Mouse (Mus musculus) MN1 (cell line): ENCODE results near the gene 1700109H08Rik.
"Not testable (repeated sequence)": the region's sequence is repeated elsewhere in the genome, so short reads cannot be mapped to it uniquely, and the experiment has no call there.

Experiments used
- DNase-seq: peaks from one replicate; pipeline ENCODE4 v3.0.0-alpha.2; 2016; ENCODE audit warnings: low spot score

The 1700109H08Rik gene

GRCm38 (mm10) chr5:3571266-3571665 is at the start of gene 1700109H08Rik:
1700109H08Rik (plus strand) TSS chr5:3571566.
- DNase-seq, result no peak

- no peak for DNase-seq
Observed at GRCm38 (mm10) chr5:3521741-3522140, 49.6 kb upstream of the 1700109H08Rik start.

- DNase-seq, result no peak
Observed at GRCm38 (mm10) chr5:3522826-3523225, 48.5 kb upstream of the 1700109H08Rik start.

GRCm38 (mm10) chr5:3527041-3527691 is 44.2 kb upstream of the 1700109H08Rik start:
- DNase-seq, result peak; percentile 13

GRCm38 (mm10) chr5:3529585-3530189 is 41.7 kb upstream of the 1700109H08Rik start:
- no peak for DNase-seq

GRCm38 (mm10) chr5:3532048-3532447 is 39.3 kb upstream of the 1700109H08Rik start:
- DNase-seq, result not testable (repeated sequence)

- no peak for DNase-seq
Observed at GRCm38 (mm10) chr5:3536592-3537212, 34.7 kb upstream of the 1700109H08Rik start.

GRCm38 (mm10) chr5:3538505-3539472 is 32.6 kb upstream of the 1700109H08Rik start:
- DNase-seq, result no peak

GRCm38 (mm10) chr5:3541871-3542270 is 29.5 kb upstream of the 1700109H08Rik start:
- DNase-seq, result no peak

GRCm38 (mm10) chr5:3543629-3544479 is 27.5 kb upstream of the 1700109H08Rik start, which contains the start of gene Fam133b:
Fam133b (plus strand) TSS chr5:3543833.
- peak; percentile 96 for DNase-seq

GRCm38 (mm10) chr5:3544480-3544769 is 26.9 kb upstream of the 1700109H08Rik start:
- DNase-seq, result peak; percentile 14

GRCm38 (mm10) chr5:3546226-3546625 is 25.1 kb upstream of the 1700109H08Rik start:
- DNase-seq, result no peak

- DNase-seq, result no peak
Observed at GRCm38 (mm10) chr5:3551481-3551880, 19.9 kb upstream of the 1700109H08Rik start.

GRCm38 (mm10) chr5:3554198-3554597 is 17.2 kb upstream of the 1700109H08Rik start:
- DNase-seq, result no peak

- DNase-seq, result no peak
Observed at GRCm38 (mm10) chr5:3574825-3575224, 3.5 kb downstream of the 1700109H08Rik start.

GRCm38 (mm10) chr5:3577939-3578338 is 6.6 kb downstream of the 1700109H08Rik start:
- no peak for DNase-seq

- no peak for DNase-seq
Observed at GRCm38 (mm10) chr5:3579066-3579465, 7.7 kb downstream of the 1700109H08Rik start.

GRCm38 (mm10) chr5:3595693-3596398 is 24.5 kb downstream of the 1700109H08Rik start, which contains the start of gene Pex1:
Pex1 (plus strand) TSS chr5:3596066.
- peak; percentile 99 for DNase-seq

- peak; percentile 91 for DNase-seq
Observed at GRCm38 (mm10) chr5:3596399-3596766, 25.0 kb downstream of the 1700109H08Rik start, which contains the start of gene Rbm48. Rbm48 (minus strand) TSS chr5:3596585.

- DNase-seq, result no peak
Observed at GRCm38 (mm10) chr5:3597171-3597570, 25.8 kb downstream of the 1700109H08Rik start.
